Mouse (Mus musculus) kidney, postnatal 0 days (tissue): ENCODE data around the gene Irak4. TPM values are rescaled to one million over a fixed set of nuclear protein-coding genes. Genes with fewer than 3 reads are reported as not detected.
A peak's percentile ranks its signal among the peaks of the same experiment; 100 is the strongest.

Experiments used
- ATAC-seq: fragments of 200-750 bp; cut with Nextera tagmentation; replicated peaks from 2 replicates; pipeline ENCODE4 v1.8.0; 2017; ENCODE audit warnings: low read depth, moderate number of reproducible peaks, moderate TSS enrichment, moderate library complexity; ENCODE audit not compliant: low FRiP score
- DNase-seq: peaks from one replicate; pipeline ENCODE4 v3.0.0-alpha.2; 2016; ENCODE audit warnings: low spot score
- H3K27ac ChIP-seq: fragments of 300-500 bp; sonication (generic); 2 replicates; pipeline ENCODE4 v1.5.1; 2014; ENCODE audit warnings: mild to moderate bottlenecking
- H3K27me3 ChIP-seq: fragments of 300-500 bp; sonication (generic); 2 replicates; pipeline ENCODE4 v1.6.1; 2014; ENCODE audit warnings: low read length, mixed read lengths; ENCODE audit not compliant: insufficient read depth
- H3K36me3 ChIP-seq: fragments of 300-500 bp; sonication (generic); 2 replicates; pipeline ENCODE4 v1.6.1; 2014; ENCODE audit warnings: low read length, mixed read lengths; ENCODE audit not compliant: insufficient read depth
- H3K4me1 ChIP-seq: fragments of 300-500 bp; sonication (generic); replicated peaks from 2 replicates; pipeline ENCODE4 v1.6.1; 2014; ENCODE audit warnings: antibody characterized with exemption, low read length, mixed read lengths; ENCODE audit not compliant: insufficient read depth
- H3K4me2 ChIP-seq: fragments of 300-500 bp; sonication (generic); 2 replicates; pipeline ENCODE4 v1.6.1; 2014; ENCODE audit warnings: mild to moderate bottlenecking, low read length, moderate library complexity, mixed read lengths
- H3K4me3 ChIP-seq: fragments of 300-500 bp; sonication (generic); replicated peaks from 2 replicates; pipeline ENCODE4 v1.5.1; 2014; ENCODE audit warnings: low read depth, low read length
- H3K9ac ChIP-seq: fragments of 300-500 bp; sonication (generic); 2 replicates; pipeline ENCODE4 v1.6.1; 2014; ENCODE audit warnings: low read depth, low read length
- H3K9me3 ChIP-seq: fragments of 300-500 bp; sonication (generic); replicated peaks from 2 replicates; pipeline ENCODE4 v1.6.1; 2016; ENCODE audit warnings: low read length, inconsistent platforms, mixed read lengths
- CTCF ChIP-seq: IDR thresholded peaks from 2 replicates; pipeline ENCODE4 v1.5.1; 2016; ENCODE audit warnings: antibody characterized with exemption, low read depth, mild to moderate bottlenecking, moderate library complexity
- WGBS: fragments of 180-500 bp; shearing (Covaris S2); extraction: QIAGEN DNeasy Blood & Tissue Kit; methylation state at CpG from one replicate; pipeline ENCODE4 v1.1.7; 2014; 5-methylcytosine and 5-hydroxymethylcytosine counted together
- polyA plus RNA-seq: library from polyadenylated mRNA; unstranded; fragments of >200 nt; fragmentation: Nextera tagmentation; extraction: Ambion mirVana; gene quantifications from 2 replicates; pipeline ENCODE4 v1.2.1, GENCODE M21; 2015

The Irak4 gene
- polyA plus RNA-seq, 1 experiment from 2014 or later, result 14.9 TPM

- H3K9me3 ChIP-seq, result no peaks in the 10 kb centered on the region
- ATAC-seq, result no peak
- no peak for TF ChIP-seq CTCF
- no peak overlapping the region for H3K9ac ChIP-seq
- no peak overlapping the region for H3K27ac ChIP-seq
- H3K4me1 ChIP-seq, result no peaks in the 10 kb centered on the region
- no peak for DNase-seq
- H3K4me3 ChIP-seq, result no peak overlapping the region
- H3K4me2 ChIP-seq, result no peak overlapping the region
- no peaks in the 10 kb centered on the region for H3K27me3 ChIP-seq
- 90% methylated on average over 6 of the region's 6 CpGs for WGBS
- H3K36me3 ChIP-seq, result 0 out of 2 replicates have a peak, but pooled peaks cover 4% of the 10 kb centered on the region
These were observed 10.5 kb upstream of the Irak4 start for GRCm38 (mm10) chr15:94532956-94533355.

GRCm38 (mm10) chr15:94535521-94535920 lies 7.9 kb upstream of the Irak4 start:
- ATAC-seq (no peak), DNase-seq (no peak)
- no peak overlapping the region for H3K9ac ChIP-seq
- H3K27me3 ChIP-seq, result no peaks in the 10 kb centered on the region
- H3K4me1 ChIP-seq, result no peaks in the 10 kb centered on the region
- 0 out of 2 replicates have a peak, but pooled peaks cover 4% of the 10 kb centered on the region for H3K36me3 ChIP-seq
- no peak overlapping the region for H3K4me2 ChIP-seq
- TF ChIP-seq CTCF, result no peak
- H3K27ac ChIP-seq, result no peak overlapping the region
- 83% methylated on average over 7 of the region's 7 CpGs for WGBS
- no peaks in the 10 kb centered on the region for H3K9me3 ChIP-seq
- H3K4me3 ChIP-seq, result no peak overlapping the region

- ATAC-seq, result no peak
These were observed 4.1 kb upstream of the Irak4 start for GRCm38 (mm10) chr15:94539296-94539695.

GRCm38 (mm10) chr15:94542567-94543408 lies 655 bp upstream of the Irak4 start:
- H3K4me3 ChIP-seq, result peak overlapping the region; percentile 84
- peak overlapping the region; percentile 70 for H3K9ac ChIP-seq
- 9% methylated on average over 22 of the region's 22 CpGs for WGBS
- H3K27ac ChIP-seq, result peak overlapping the region; percentile 92
- no peaks in the 10 kb centered on the region for H3K27me3 ChIP-seq
- H3K9me3 ChIP-seq, result no peaks in the 10 kb centered on the region
- TF ChIP-seq CTCF, result no peak
- ATAC-seq (peak; percentile 90), DNase-seq (no peak)
- H3K36me3 ChIP-seq, result no peaks in the 10 kb centered on the region
- H3K4me1 ChIP-seq, result peaks cover 6% of the 10 kb centered on the region; the same call in 1 of the 2 replicates
- peak overlapping the region; percentile 80 for H3K4me2 ChIP-seq

More at GRCm38 (mm10) chr15:94539296-94539695, 4.1 kb upstream of the Irak4 start:
- Histone ChIP-seq H3K9ac (no peak overlapping the region), H3K27ac (no peak overlapping the region), H3K4me2 (no peak overlapping the region), H3K27me3 (no peaks in the 10 kb centered on the region), H3K9me3 (no peaks in the 10 kb centered on the region), H3K36me3 (no peaks in the 10 kb centered on the region), H3K4me1 (peaks cover 6% of the 10 kb centered on the region; the same call in 1 of the 2 replicates), H3K4me3 (no peak overlapping the region)
- DNase-seq, result no peak
- WGBS, result 88% methylated on average over 3 of the region's 3 CpGs
- no peak for TF ChIP-seq CTCF

- Histone ChIP-seq H3K4me1 (peaks cover 6% of the 10 kb centered on the region; the same call in 1 of the 2 replicates), H3K4me2 (peak overlapping the region; percentile 80), H3K9me3 (no peaks in the 10 kb centered on the region), H3K4me3 (peak overlapping the region; percentile 84), H3K27ac (peak overlapping the region; percentile 92), H3K27me3 (no peaks in the 10 kb centered on the region), H3K9ac (peak overlapping the region; percentile 70), H3K36me3 (no peaks in the 10 kb centered on the region)
- DNase-seq, result no peak
- TF ChIP-seq CTCF, result 0 out of 2 replicates have a peak, but pooled peaks have one; percentile 2
- ATAC-seq, result no peak
- 36% methylated on average over 9 of the region's 9 CpGs for WGBS
These were observed 701 bp downstream of the Irak4 start for GRCm38 (mm10) chr15:94544052-94544636.

- Histone ChIP-seq H3K4me3 (no peak overlapping the region), H3K27ac (no peak overlapping the region), H3K36me3 (no peaks in the 10 kb centered on the region), H3K4me2 (no peak overlapping the region), H3K27me3 (no peaks in the 10 kb centered on the region), H3K9me3 (no peaks in the 10 kb centered on the region), H3K4me1 (peaks cover 6% of the 10 kb centered on the region; the same call in 1 of the 2 replicates), H3K9ac (no peak overlapping the region)
- 77% methylated on average over 4 of the region's 4 CpGs for WGBS
- no peak for ATAC-seq
- no peak for DNase-seq
- TF ChIP-seq CTCF, result no peak
These were observed 1.4 kb downstream of the Irak4 start for GRCm38 (mm10) chr15:94544844-94545243.
